Mouse (Mus musculus): ENCODE measurements around the gene Osbpl8. TPM values are rescaled to one million over a fixed set of nuclear protein-coding genes. Genes with fewer than 3 reads are reported as not detected.

The Osbpl8 gene
- total and polyA plus RNA-seq, 2 experiments, result 3.7 to 30.0 TPM

DNA sequence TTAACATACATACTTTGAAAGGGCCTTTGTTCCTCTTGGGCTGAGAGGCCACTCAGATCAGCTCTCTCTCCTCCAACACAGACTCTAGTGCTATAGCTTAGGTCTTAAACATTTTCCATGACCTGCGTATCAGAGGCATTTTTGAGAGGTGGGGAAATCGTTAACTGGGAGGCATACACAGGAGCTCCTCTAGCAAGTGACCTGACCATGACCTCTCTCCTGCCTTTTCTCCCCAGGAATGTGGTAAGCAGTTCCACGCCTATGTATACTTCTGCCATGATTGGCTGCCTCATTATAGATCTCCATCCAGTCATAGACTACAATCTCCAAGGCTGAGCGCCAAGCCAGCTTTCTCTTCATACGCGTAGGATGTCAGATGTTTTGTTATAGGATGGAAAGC, 148.7 kb downstream of the Osbpl8 start:
- H3K79me2 ChIP-seq (ENCODE audit: control insufficient read depth, insufficient read depth, low read length), result no peaks in the 10 kb centered on the region
- no peak overlapping the region for H3K9ac ChIP-seq (ENCODE audit: low read depth, low read length)
- no peaks in the 10 kb centered on the region for H3K36me3 ChIP-seq (ENCODE audit: control insufficient read depth, insufficient read depth, low read length)
- DNase-seq (ENCODE audit: extremely low read depth, low read depth, low spot score), result no peak
- H3K27me3 ChIP-seq (ENCODE audit: control insufficient read depth, insufficient read depth, low read length), result no peaks in the 10 kb centered on the region
- no peak overlapping the region for H3K4me3 ChIP-seq (ENCODE audit: insufficient read depth, low read depth, low read length)
- peaks cover 4% of the 10 kb centered on the region; the same call in 1 of the 2 replicates for H3K4me1 ChIP-seq (ENCODE audit: control insufficient read depth, insufficient read depth, low read length)
- no peak overlapping the region for H3K27ac ChIP-seq (replicated peaks; ENCODE audit: insufficient read depth, low read depth, low read length)
- WGBS, result 82% methylated on average over 6 of the region's 6 CpGs
- TF ChIP-seq CTCF (IDR thresholded peaks at IDR 0.05; ENCODE audit: low read depth, low read length) (no peak), POLR2A (IDR thresholded peaks at IDR 0.05; ENCODE audit: extremely low read depth, insufficient read depth, low read length) (no peak)

DNA sequence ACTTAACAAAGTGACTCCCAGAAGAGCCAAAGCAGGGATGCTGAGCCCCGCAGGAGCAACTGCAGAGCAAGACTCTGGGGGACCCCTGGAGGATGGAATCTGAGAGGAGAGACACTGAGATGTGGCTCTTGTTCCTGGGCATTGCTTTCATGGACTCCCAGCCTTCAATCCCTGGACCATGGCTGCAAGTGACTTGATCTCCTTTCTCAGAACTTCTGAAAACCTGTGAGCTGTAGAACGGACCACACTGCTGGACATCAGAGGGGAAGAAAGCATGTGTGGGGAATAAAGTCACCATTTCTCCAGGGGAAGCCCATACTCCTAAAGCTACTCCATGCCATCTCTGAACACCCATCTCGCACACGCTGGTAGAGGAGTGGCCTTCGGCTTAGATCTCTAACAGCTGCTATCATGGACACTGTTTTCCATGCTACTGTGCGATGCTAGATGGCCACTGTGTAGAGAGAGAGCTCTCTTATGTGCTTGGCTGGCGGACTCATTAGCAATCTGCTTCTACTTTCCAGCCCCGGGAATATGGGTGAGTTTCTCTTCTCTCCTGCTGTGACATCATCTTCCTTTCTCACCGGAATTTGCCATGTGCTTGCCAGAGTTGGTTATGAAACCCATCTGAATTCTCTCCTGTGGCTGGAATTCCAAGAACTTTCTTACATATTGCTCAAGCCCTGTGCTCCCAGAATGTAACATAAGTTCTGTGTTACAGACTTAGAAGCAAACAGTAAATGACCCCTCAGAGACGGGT, 150.3 kb downstream of the Osbpl8 start:
- Histone ChIP-seq H3K79me2 (ENCODE audit: control insufficient read depth, insufficient read depth, low read length) (no peaks in the 10 kb centered on the region), H3K36me3 (ENCODE audit: control insufficient read depth, insufficient read depth, low read length) (no peaks in the 10 kb centered on the region), H3K4me3 (ENCODE audit: insufficient read depth, low read depth, low read length) (no peak overlapping the region), H3K27ac (replicated peaks; ENCODE audit: insufficient read depth, low read depth, low read length) (no peak overlapping the region; the same call in 1 of the 2 replicates), H3K4me1 (ENCODE audit: control insufficient read depth, insufficient read depth, low read length) (peaks cover 4% of the 10 kb centered on the region; the same call in 1 of the 2 replicates), H3K9ac (ENCODE audit: low read depth, low read length) (no peak overlapping the region), H3K27me3 (ENCODE audit: control insufficient read depth, insufficient read depth, low read length) (no peaks in the 10 kb centered on the region)
- TF ChIP-seq CTCF (IDR thresholded peaks at IDR 0.05; ENCODE audit: low read depth, low read length) (no peak), POLR2A (IDR thresholded peaks at IDR 0.05; ENCODE audit: extremely low read depth, insufficient read depth, low read length) (no peak)
- WGBS, result 66% methylated on average over 10 of the region's 10 CpGs
- DNase-seq (ENCODE audit: extremely low read depth, low read depth, low spot score), result peak; percentile 63

DNA sequence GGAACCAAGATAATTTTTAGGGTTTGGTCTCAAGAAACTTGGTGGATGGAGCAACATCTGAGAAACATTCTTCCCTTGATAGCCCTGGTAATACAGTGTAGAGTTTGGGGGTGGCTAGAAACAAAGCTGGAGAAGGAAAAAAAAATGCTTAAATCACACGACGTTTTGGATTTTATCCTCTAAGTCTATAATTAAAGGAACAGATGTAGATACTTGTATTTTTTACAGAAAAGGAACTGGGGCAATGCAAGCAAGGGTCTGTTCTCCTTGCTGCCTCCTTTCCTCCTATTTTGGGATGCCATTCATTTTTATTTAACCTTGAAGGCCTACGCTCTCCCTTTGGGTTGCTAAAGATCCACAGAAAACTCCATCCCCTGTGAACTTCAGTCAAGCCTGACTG, 151.4 kb downstream of the Osbpl8 start:
- Histone ChIP-seq H3K79me2 (ENCODE audit: control insufficient read depth, insufficient read depth, low read length) (no peaks in the 10 kb centered on the region), H3K27ac (replicated peaks; ENCODE audit: insufficient read depth, low read depth, low read length) (no peak overlapping the region), H3K36me3 (ENCODE audit: control insufficient read depth, insufficient read depth, low read length) (no peaks in the 10 kb centered on the region), H3K9ac (ENCODE audit: low read depth, low read length) (no peak overlapping the region), H3K4me3 (ENCODE audit: insufficient read depth, low read depth, low read length) (no peak overlapping the region), H3K4me1 (ENCODE audit: control insufficient read depth, insufficient read depth, low read length) (peaks cover 4% of the 10 kb centered on the region; the same call in 1 of the 2 replicates), H3K27me3 (ENCODE audit: control insufficient read depth, insufficient read depth, low read length) (no peaks in the 10 kb centered on the region)
- WGBS, result 85% methylated on average over 3 of the region's 3 CpGs
- no peak for DNase-seq (ENCODE audit: extremely low read depth, low read depth, low spot score)
- TF ChIP-seq POLR2A (IDR thresholded peaks at IDR 0.05; ENCODE audit: extremely low read depth, insufficient read depth, low read length) (no peak), CTCF (IDR thresholded peaks at IDR 0.05; ENCODE audit: low read depth, low read length) (no peak)

DNA sequence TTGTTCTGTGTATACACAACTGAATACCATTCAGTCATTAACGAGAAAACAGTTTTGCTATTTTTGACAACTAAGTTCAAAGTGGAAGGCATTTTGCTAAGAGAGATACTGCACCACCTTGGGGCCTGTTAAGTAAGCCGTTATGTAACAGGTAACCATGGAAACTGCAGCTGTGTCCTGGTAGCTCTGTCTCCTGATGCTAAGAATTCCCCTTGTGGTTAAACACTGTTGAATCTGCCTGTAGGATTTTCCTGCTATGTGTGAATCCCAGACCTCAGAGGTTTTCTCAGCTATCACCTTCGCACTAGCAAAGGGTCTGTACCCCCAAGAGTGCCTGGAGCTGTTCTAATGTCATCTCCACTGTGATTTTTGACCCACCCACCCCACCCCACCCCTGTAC, 153.5 kb downstream of the Osbpl8 start:
- H3K79me2 ChIP-seq (ENCODE audit: control insufficient read depth, insufficient read depth, low read length), result no peaks in the 10 kb centered on the region
- H3K27ac ChIP-seq (replicated peaks; ENCODE audit: insufficient read depth, low read depth, low read length), result no peak overlapping the region
- TF ChIP-seq CTCF (IDR thresholded peaks at IDR 0.05; ENCODE audit: low read depth, low read length) (no peak), POLR2A (IDR thresholded peaks at IDR 0.05; ENCODE audit: extremely low read depth, insufficient read depth, low read length) (no peak)
- H3K27me3 ChIP-seq (ENCODE audit: control insufficient read depth, insufficient read depth, low read length), result no peaks in the 10 kb centered on the region
- H3K9ac ChIP-seq (ENCODE audit: low read depth, low read length), result no peak overlapping the region
- H3K4me3 ChIP-seq (ENCODE audit: insufficient read depth, low read depth, low read length), result no peak overlapping the region
- H3K36me3 ChIP-seq (ENCODE audit: control insufficient read depth, insufficient read depth, low read length), result no peaks in the 10 kb centered on the region
- no peak for DNase-seq (ENCODE audit: extremely low read depth, low read depth, low spot score)
- H3K4me1 ChIP-seq (ENCODE audit: control insufficient read depth, insufficient read depth, low read length), result peaks cover 4% of the 10 kb centered on the region; the same call in 1 of the 2 replicates
- 91% methylated on average over 3 of the region's 3 CpGs for WGBS

DNA sequence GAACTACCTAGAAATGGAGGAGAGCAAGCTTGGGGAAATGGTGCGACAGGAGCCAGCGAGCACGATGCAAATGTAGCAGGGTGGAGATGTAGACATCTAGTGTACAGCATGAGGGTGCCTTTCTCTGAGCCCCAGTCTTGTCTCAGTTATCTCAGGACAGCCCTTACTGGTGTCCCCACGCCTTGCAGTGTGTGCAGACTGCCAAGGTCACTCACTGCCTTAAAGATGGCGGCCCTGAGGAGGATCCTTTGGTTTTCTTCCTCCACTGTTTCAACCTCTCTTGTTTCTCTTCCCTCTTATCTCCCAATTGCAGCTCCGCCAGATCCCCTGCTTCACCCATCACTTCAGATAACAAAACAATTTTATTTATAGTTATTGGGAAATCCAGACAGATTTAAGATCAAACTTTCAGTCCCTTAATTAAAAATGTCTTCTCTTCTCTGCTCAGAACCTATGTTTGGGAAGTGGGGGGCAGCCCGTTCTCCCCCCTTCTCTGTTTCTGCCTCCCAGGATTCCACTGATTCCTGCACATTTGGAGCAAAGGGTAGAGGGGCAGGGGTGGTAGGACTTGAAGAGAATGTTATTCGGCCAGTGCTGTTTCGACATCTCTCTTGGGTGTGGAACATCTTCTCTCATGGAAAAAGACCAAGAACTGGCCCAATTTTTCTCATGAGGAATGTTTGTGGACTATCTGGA, 154.4 kb downstream of the Osbpl8 start:
- DNase-seq (ENCODE audit: extremely low read depth, low read depth, low spot score), result no peak
- Histone ChIP-seq H3K36me3 (ENCODE audit: control insufficient read depth, insufficient read depth, low read length) (no peaks in the 10 kb centered on the region), H3K4me3 (ENCODE audit: insufficient read depth, low read depth, low read length) (no peak overlapping the region), H3K27me3 (ENCODE audit: control insufficient read depth, insufficient read depth, low read length) (no peaks in the 10 kb centered on the region), H3K9ac (ENCODE audit: low read depth, low read length) (no peak overlapping the region), H3K27ac (replicated peaks; ENCODE audit: insufficient read depth, low read depth, low read length) (no peak overlapping the region), H3K4me1 (ENCODE audit: control insufficient read depth, insufficient read depth, low read length) (peaks cover 4% of the 10 kb centered on the region; the same call in 1 of the 2 replicates), H3K79me2 (ENCODE audit: control insufficient read depth, insufficient read depth, low read length) (no peaks in the 10 kb centered on the region)
- WGBS, result 88% methylated on average over 9 of the region's 9 CpGs
- TF ChIP-seq CTCF (IDR thresholded peaks at IDR 0.05; ENCODE audit: low read depth, low read length), result no peak
- TF ChIP-seq POLR2A (IDR thresholded peaks at IDR 0.05; ENCODE audit: extremely low read depth, insufficient read depth, low read length), result no peak

DNA sequence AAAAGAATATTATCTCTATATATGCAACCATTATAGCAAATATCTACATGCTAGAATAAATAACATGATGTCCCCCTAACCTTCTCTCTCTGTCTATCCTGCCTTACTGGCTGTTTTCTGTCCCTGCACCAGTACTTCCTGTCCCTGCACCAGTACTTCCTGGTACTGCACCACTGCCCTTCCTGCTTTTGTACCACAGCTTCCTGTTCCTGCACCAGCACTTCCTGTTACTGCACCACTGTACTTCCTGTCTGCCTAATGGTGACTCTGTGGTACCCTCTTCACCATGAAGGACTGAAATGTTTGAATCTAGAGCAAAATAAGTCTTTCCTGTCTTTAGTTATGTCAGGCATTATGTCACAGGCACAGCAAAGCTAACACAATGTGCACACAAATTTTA, 156.0 kb downstream of the Osbpl8 start:
- no peak for DNase-seq (ENCODE audit: extremely low read depth, low read depth, low spot score)
- H3K4me3 ChIP-seq (ENCODE audit: insufficient read depth, low read depth, low read length), result no peak overlapping the region
- no peak for TF ChIP-seq CTCF (IDR thresholded peaks at IDR 0.05; ENCODE audit: low read depth, low read length)
- TF ChIP-seq POLR2A (IDR thresholded peaks at IDR 0.05; ENCODE audit: extremely low read depth, insufficient read depth, low read length), result no peak
- H3K36me3 ChIP-seq (ENCODE audit: control insufficient read depth, insufficient read depth, low read length), result no peaks in the 10 kb centered on the region
- H3K79me2 ChIP-seq (ENCODE audit: control insufficient read depth, insufficient read depth, low read length), result no peaks in the 10 kb centered on the region
- H3K9ac ChIP-seq (ENCODE audit: low read depth, low read length), result no peak overlapping the region
- H3K27ac ChIP-seq (replicated peaks; ENCODE audit: insufficient read depth, low read depth, low read length), result no peak overlapping the region
- H3K4me1 ChIP-seq (ENCODE audit: control insufficient read depth, insufficient read depth, low read length), result no peaks in the 10 kb centered on the region
- H3K27me3 ChIP-seq (ENCODE audit: control insufficient read depth, insufficient read depth, low read length), result no peaks in the 10 kb centered on the region

All from liver, adult 2 months (tissue).